Mouse (Mus musculus) midbrain, embryonic 13.5 days (tissue): ENCODE data around the gene Pde4d. TPM values are rescaled to one million over a fixed set of nuclear protein-coding genes. Genes with fewer than 3 reads are reported as not detected.
A peak's percentile ranks its signal among the peaks of the same experiment; 100 is the strongest.

Experiments
- ATAC-seq: fragments of 200-750 bp; cut with Nextera tagmentation; 2 replicates; pipeline ENCODE4 v1.8.0; 2017; ENCODE audit warnings: mild to moderate bottlenecking, moderate TSS enrichment, moderate library complexity
- H3K27ac ChIP-seq: fragments of 300-500 bp; sonication (generic); 2 replicates; pipeline ENCODE4 v1.5.1; 2015; ENCODE audit warnings: inconsistent platforms, mild to moderate bottlenecking, moderate library complexity
- H3K27me3 ChIP-seq: fragments of 300-500 bp; sonication (generic); 2 replicates; pipeline ENCODE4 v1.6.1; 2015; ENCODE audit warnings: mild to moderate bottlenecking, inconsistent platforms
- H3K36me3 ChIP-seq: fragments of 300-500 bp; sonication (generic); 2 replicates; pipeline ENCODE4 v1.6.1; 2015; ENCODE audit warnings: mild to moderate bottlenecking, inconsistent platforms
- H3K4me1 ChIP-seq: fragments of 300-500 bp; sonication (generic); replicated peaks from 2 replicates; pipeline ENCODE4 v1.6.1; 2015; ENCODE audit warnings: inconsistent platforms
- H3K4me2 ChIP-seq: fragments of 300-500 bp; sonication (generic); replicated peaks from 2 replicates; pipeline ENCODE4 v1.6.1; 2015; ENCODE audit warnings: moderate library complexity, mild to moderate bottlenecking, inconsistent platforms
- H3K4me3 ChIP-seq: fragments of 300-500 bp; sonication (generic); replicated peaks from 2 replicates; pipeline ENCODE4 v1.5.1; 2015; ENCODE audit warnings: mild to moderate bottlenecking, inconsistent platforms
- H3K9ac ChIP-seq: fragments of 300-500 bp; sonication (generic); replicated peaks from 2 replicates; pipeline ENCODE4 v1.6.1; 2015; ENCODE audit warnings: mild to moderate bottlenecking, inconsistent platforms
- H3K9me3 ChIP-seq: fragments of 300-500 bp; sonication (generic); 2 replicates; pipeline ENCODE4 v1.6.1; 2016; ENCODE audit warnings: mild to moderate bottlenecking, inconsistent platforms
- WGBS: fragments of 180-500 bp; shearing (Covaris S2); methylation state at CpG from one replicate; pipeline ENCODE4 v1.1.7; 2015; 5-methylcytosine and 5-hydroxymethylcytosine counted together
- polyA plus RNA-seq: library from polyadenylated mRNA; unstranded; fragments of >200 nt; fragmentation: Nextera tagmentation; extraction: Ambion mirVana; gene quantifications from 2 replicates; pipeline ENCODE4 v1.2.1, GENCODE M21; 2015

Gene Pde4d
- polyA plus RNA-seq, 1 experiment from 2014 or later = 19.7 TPM

DNA sequence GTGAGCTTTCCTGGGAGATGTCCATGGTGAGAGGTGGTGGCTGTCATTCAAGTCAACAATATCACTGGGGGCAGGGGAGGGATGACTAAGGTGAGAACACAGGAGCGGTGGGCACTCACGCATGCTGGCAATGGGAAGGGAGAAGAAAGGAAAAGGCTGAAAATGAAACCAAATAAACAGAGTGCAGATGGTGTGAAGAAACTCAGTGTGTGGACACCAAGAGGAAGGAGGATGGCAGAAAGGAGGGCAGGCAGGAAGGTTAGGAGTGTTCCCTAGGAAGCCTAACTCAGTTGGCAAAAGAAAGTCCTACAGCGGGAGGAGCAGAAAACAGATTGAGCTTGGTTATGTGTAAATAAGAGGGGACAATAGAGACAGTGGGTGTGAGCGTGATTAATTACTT, 1107.1 kb downstream of the Pde4d start:
- Histone ChIP-seq H3K27me3 (no peaks in the 10 kb centered on the region), H3K36me3 (no peaks in the 10 kb centered on the region), H3K4me2 (no peak overlapping the region), H3K4me1 (peaks cover 3% of the 10 kb centered on the region; the same call in 1 of the 2 replicates), H3K9me3 (no peaks in the 10 kb centered on the region), H3K4me3 (no peak overlapping the region), H3K27ac (no peak overlapping the region), H3K9ac (no peak overlapping the region)
- ATAC-seq = no peak
- 91% methylated on average over 4 of the region's 4 CpGs for WGBS

- H3K9ac ChIP-seq = no peak overlapping the region
- ATAC-seq = peak; percentile 76
- H3K27ac ChIP-seq = no peak overlapping the region
- H3K4me3 ChIP-seq = no peak overlapping the region
- H3K4me2 ChIP-seq = no peak overlapping the region
- no peaks in the 10 kb centered on the region for H3K27me3 ChIP-seq
- WGBS = 79% methylated on average over 12 of the region's 12 CpGs
- H3K4me1 ChIP-seq = peaks cover 3% of the 10 kb centered on the region; the same call in 1 of the 2 replicates
- H3K9me3 ChIP-seq = no peaks in the 10 kb centered on the region
- no peaks in the 10 kb centered on the region for H3K36me3 ChIP-seq
Observed at GRCm38 (mm10) chr13:109558341-109559257, 1108.9 kb downstream of the Pde4d start.

GRCm38 (mm10) chr13:109560261-109560660, 1110.5 kb downstream of the Pde4d start:
- Histone ChIP-seq H3K27ac (no peak overlapping the region), H3K9ac (no peak overlapping the region), H3K27me3 (no peaks in the 10 kb centered on the region), H3K36me3 (no peaks in the 10 kb centered on the region), H3K9me3 (no peaks in the 10 kb centered on the region), H3K4me2 (no peak overlapping the region), H3K4me3 (no peak overlapping the region), H3K4me1 (peaks cover 3% of the 10 kb centered on the region; the same call in 1 of the 2 replicates)
- WGBS = 84% methylated on average over 4 of the region's 4 CpGs
- no peak for ATAC-seq

- Histone ChIP-seq H3K4me3 (no peak overlapping the region), H3K27me3 (no peaks in the 10 kb centered on the region), H3K4me2 (no peak overlapping the region), H3K36me3 (no peaks in the 10 kb centered on the region), H3K9me3 (no peaks in the 10 kb centered on the region), H3K27ac (peak overlapping the region; percentile 40; the same call in 1 of the 2 replicates), H3K4me1 (no peaks in the 10 kb centered on the region), H3K9ac (no peak overlapping the region)
- WGBS = 81% methylated on average over 20 of the region's 20 CpGs
- 0 out of 2 replicates have a peak, but pooled peaks have one; percentile 37 for ATAC-seq
Observed at GRCm38 (mm10) chr13:109568638-109569468, 1119.1 kb downstream of the Pde4d start.

DNA sequence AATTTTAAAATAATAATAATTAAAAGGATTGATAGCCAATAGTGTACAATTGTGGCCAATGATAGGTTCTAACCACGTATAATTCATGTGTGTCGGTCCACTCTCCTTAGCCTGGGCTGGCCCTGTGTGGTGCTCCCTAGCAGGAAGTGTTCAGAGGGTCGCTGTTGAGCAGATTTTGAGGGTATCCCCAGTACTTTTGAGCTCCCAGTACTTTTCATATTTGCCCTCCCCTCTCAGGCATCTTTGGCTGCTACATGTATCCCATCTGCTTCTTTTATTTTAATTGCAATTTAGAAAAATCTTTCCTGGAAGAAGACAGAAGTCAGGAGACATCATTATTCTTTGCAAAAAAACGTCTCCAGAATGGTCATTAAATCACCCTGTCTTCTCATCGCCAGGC, 1119.7 kb downstream of the Pde4d start:
- Histone ChIP-seq H3K4me2 (no peak overlapping the region), H3K4me1 (no peaks in the 10 kb centered on the region), H3K9ac (no peak overlapping the region), H3K27me3 (no peaks in the 10 kb centered on the region), H3K36me3 (no peaks in the 10 kb centered on the region), H3K4me3 (no peak overlapping the region), H3K27ac (no peak overlapping the region), H3K9me3 (no peaks in the 10 kb centered on the region)
- 78% methylated on average over 5 of the region's 5 CpGs for WGBS
- ATAC-seq = no peak

DNA sequence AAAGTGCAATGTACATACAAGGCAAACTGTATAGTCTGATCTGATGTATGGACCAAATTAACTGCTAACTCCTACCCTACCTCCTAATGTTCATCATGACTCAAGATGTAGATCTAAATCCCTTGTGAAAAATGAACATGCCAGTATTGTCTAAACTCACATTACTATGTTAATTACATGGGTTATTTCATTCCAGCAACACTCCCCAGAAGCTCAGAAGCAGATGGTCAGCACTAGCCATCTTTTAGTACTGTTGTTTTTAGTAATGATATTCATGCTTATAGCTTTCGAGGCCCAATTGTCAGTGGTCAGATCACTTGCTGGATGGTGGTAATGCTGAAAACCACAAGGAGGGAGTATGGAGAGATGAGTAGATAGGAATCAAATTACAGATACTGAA, 1127.0 kb downstream of the Pde4d start:
- H3K4me1 ChIP-seq = peaks cover 13% of the 10 kb centered on the region
- no peak overlapping the region for H3K27ac ChIP-seq
- no peak overlapping the region for H3K9ac ChIP-seq
- H3K4me2 ChIP-seq = no peak overlapping the region
- no peaks in the 10 kb centered on the region for H3K27me3 ChIP-seq
- no peaks in the 10 kb centered on the region for H3K36me3 ChIP-seq
- H3K9me3 ChIP-seq = no peaks in the 10 kb centered on the region
- ATAC-seq = no peak
- H3K4me3 ChIP-seq = no peak overlapping the region
- WGBS = 30% methylated on average over 1 of the region's 1 CpGs

DNA sequence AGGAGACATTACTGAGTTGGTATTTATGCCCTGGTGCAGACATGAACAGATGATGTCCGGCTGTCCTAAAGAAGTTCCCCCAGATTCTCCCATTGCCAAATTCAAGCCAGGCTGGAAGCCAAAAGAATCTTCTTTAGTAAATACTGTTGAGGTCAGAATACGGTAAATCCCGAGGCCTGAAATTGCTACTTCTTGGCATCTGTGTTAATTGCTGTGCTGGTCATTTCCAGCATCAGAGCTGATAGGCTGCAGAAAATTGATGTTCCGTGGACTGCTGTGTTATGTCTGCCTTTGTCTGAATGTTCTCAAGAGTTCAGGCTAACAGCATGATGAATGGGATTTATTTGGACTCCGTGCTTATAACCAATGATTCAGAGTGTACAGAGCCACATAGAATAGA, 1127.7 kb downstream of the Pde4d start:
- WGBS = 69% methylated on average over 5 of the region's 5 CpGs

DNA sequence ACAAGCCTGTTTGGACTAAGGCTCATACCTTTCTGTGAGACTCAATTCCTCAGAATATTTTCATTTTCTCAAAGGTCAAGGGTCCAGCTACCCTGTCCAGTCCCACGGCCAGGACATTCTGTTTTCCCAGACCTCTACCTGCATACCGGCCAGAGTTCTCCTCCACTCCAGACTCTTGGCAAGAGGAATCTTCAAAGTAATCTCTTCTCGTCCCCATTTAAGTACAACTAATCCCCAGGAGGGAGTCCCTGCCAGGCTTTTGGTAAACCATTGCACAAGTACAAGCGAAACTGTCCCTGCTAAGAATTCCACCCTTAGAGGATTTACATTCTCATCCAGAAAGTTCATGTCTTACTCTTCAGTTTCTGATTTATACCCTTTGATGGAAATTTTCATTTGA, 1128.2 kb downstream of the Pde4d start:
- no peak overlapping the region for H3K27ac ChIP-seq
- no peak overlapping the region for H3K4me2 ChIP-seq
- ATAC-seq = no peak
- H3K4me1 ChIP-seq = peaks cover 13% of the 10 kb centered on the region
- no peaks in the 10 kb centered on the region for H3K36me3 ChIP-seq
- WGBS = 50% methylated on average over 4 of the region's 4 CpGs
- H3K4me3 ChIP-seq = no peak overlapping the region
- no peak overlapping the region for H3K9ac ChIP-seq
- H3K9me3 ChIP-seq = no peaks in the 10 kb centered on the region
- no peaks in the 10 kb centered on the region for H3K27me3 ChIP-seq

More for the DNA sequence above, 1127.7 kb downstream of the Pde4d start:
- Histone ChIP-seq H3K4me3 (no peak overlapping the region), H3K9ac (no peak overlapping the region), H3K4me2 (no peak overlapping the region), H3K4me1 (peaks cover 13% of the 10 kb centered on the region), H3K36me3 (no peaks in the 10 kb centered on the region), H3K9me3 (no peaks in the 10 kb centered on the region), H3K27ac (no peak overlapping the region), H3K27me3 (no peaks in the 10 kb centered on the region)
- ATAC-seq = no peak

DNA sequence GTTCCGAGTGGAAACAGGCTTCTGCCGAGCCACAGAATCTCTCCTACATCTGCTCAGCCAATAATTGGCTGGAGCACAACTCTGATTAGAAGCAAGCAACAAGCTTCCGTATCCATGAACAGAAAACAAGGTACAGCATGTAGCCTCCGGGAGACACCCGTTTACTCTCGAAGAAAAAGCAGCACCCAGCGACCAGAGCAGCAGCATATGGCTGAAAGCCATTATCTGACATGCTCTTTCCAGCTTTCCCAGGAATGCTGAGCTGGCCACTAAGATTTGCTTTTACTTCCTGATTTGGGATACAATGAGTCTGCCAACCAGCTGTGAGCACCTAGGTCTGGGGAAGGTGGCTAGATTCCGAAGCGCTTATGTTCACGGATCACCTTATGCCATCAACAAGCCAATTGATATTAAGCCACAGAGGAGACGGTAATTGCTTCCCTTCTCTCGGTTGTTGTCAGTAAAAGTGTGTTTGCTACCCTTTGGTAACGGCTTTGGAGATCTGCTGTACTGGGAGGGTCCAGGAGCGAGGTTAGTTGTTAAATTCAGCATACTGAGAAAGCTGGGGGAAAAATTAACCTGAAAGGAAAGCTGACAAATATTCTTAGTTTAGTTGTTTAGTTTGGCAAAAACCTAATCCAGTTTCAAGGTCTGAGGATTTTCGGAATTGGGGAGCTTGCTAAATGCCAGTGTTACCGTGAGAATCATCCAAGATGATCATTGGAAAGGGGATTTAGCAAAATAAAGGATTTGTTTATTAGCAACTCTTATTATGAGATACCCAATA, 1131.7 kb downstream of the Pde4d start:
- Histone ChIP-seq H3K36me3 (no peaks in the 10 kb centered on the region), H3K4me2 (no peak overlapping the region), H3K9ac (no peak overlapping the region), H3K4me3 (no peak overlapping the region), H3K9me3 (no peaks in the 10 kb centered on the region), H3K27me3 (no peaks in the 10 kb centered on the region), H3K4me1 (peaks cover 12% of the 10 kb centered on the region), H3K27ac (no peak overlapping the region)
- WGBS = 81% methylated on average over 16 of the region's 16 CpGs
- no peak for ATAC-seq

GRCm38 (mm10) chr13:109590048-109590447, 1140.3 kb downstream of the Pde4d start:
- H3K9me3 ChIP-seq = no peaks in the 10 kb centered on the region
- 0 out of 2 replicates have a peak, but pooled peaks cover 12% of the 10 kb centered on the region for H3K4me1 ChIP-seq
- 83% methylated on average over 4 of the region's 4 CpGs for WGBS
- no peaks in the 10 kb centered on the region for H3K36me3 ChIP-seq
- no peak overlapping the region for H3K4me3 ChIP-seq
- no peak overlapping the region for H3K27ac ChIP-seq
- H3K27me3 ChIP-seq = no peaks in the 10 kb centered on the region
- H3K4me2 ChIP-seq = no peak overlapping the region
- H3K9ac ChIP-seq = no peak overlapping the region
- no peak for ATAC-seq

DNA sequence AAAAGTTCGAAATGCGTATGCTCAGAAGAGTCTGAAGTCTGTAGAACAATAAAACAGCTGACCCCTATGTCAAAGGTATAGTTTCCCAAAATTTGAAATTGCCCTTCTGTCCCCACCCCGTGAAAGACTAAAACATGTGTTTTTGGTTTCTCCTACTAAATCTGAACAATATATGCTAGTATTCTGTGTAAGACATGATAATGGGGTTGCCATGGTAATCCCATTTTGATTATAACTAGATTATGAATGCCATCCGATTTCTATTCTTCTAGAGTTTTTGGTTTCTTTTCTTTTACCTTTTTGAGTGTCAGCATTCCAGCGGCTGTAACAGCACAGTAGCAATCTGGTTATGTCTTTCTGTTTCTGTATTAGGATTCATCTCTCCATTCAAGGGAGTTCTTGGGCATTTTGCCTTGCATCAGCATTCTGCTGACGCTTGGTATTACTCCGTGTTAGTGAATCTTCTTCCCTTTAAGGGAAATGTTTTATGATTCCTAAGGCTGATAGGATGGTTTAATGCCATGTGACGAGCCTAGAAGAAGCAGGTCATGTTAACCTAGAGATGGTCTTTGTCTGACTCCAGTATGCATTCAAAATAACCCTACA, 1142.5 kb downstream of the Pde4d start:
- Histone ChIP-seq H3K27me3 (no peaks in the 10 kb centered on the region), H3K36me3 (no peaks in the 10 kb centered on the region), H3K4me3 (no peak overlapping the region), H3K27ac (no peak overlapping the region), H3K4me2 (no peak overlapping the region), H3K9me3 (no peaks in the 10 kb centered on the region), H3K9ac (no peak overlapping the region), H3K4me1 (0 out of 2 replicates have a peak, but pooled peaks cover 12% of the 10 kb centered on the region)
- no peak for ATAC-seq
- 59% methylated on average over 8 of the region's 8 CpGs for WGBS
